Mouse (Mus musculus) CH12.LX (cell line): Measurements from ENCODE around the gene Dcst1. TPM values are rescaled to one million over a fixed set of nuclear protein-coding genes. Genes with fewer than 3 reads are reported as not detected.

Source experiments
- DNase-seq: peaks from one replicate; pipeline ENCODE4 v3.0.0-alpha.2; 2013; ENCODE audit errors: extremely low read depth
- H3K27ac ChIP-seq: 2 replicates; pipeline ENCODE4 v1.5.1; 2012; ENCODE audit warnings: low read depth, mild to moderate bottlenecking, control low read depth, moderate library complexity; ENCODE audit not compliant: insufficient read depth
- H3K27me3 ChIP-seq: replicated peaks from 2 replicates; pipeline ENCODE3; 2012; ENCODE audit warnings: inconsistent platforms
- H3K36me3 ChIP-seq, 2 experiments: replicated peaks in 1 of 2; 2 replicates each; pipeline versions ENCODE3 to v1.6.1; 2012; ENCODE audit warnings: inconsistent platforms in 1 of 2, low read length in 1 of 2, mild to moderate bottlenecking in 1 of 2, mixed read lengths in 1 of 2, moderate library complexity in 1 of 2; ENCODE audit not compliant: control insufficient read depth in 1 of 2, insufficient read depth in 1 of 2
- H3K4me1 ChIP-seq, 2 experiments: 2 replicates each; pipeline ENCODE4 v1.6.1; 2012; ENCODE audit warnings: inconsistent platforms in 1 of 2, moderate library complexity in 1 of 2; ENCODE audit not compliant: insufficient read depth in 2 of 2, control insufficient read depth in 1 of 2
- H3K4me2 ChIP-seq: 2 replicates; pipeline ENCODE4 v1.6.1; 2012; ENCODE audit warnings: low read depth, mild to moderate bottlenecking, control low read depth; ENCODE audit not compliant: poor library complexity, insufficient read depth, severe bottlenecking
- H3K4me3 ChIP-seq, 3 experiments: fragments of 150-350 bp in 1 of 3; sonication (generic) in 1 of 3; replicated peaks in 1 of 3; 2 replicates each; pipeline versions ENCODE3 to v1.5.1; 2011 to 2012; ENCODE audit warnings: low read depth in 2 of 3, low read length in 2 of 3, mild to moderate bottlenecking in 2 of 3, moderate library complexity in 2 of 3, control low read depth in 1 of 3, improper control_type of control experiment in 1 of 3, inconsistent platforms in 1 of 3, mixed read lengths in 1 of 3; ENCODE audit not compliant: poor library complexity in 1 of 3
- H3K79me2 ChIP-seq: replicated peaks from 2 replicates; pipeline ENCODE4 v1.6.1; 2012; ENCODE audit warnings: mild to moderate bottlenecking, moderate library complexity; ENCODE audit not compliant: control insufficient read depth, poor library complexity, insufficient read depth, severe bottlenecking; ENCODE audit errors: extremely low read depth
- H3K9ac ChIP-seq: 2 replicates; pipeline ENCODE4 v1.6.1; 2012; ENCODE audit warnings: low read depth, mild to moderate bottlenecking, control low read depth, moderate library complexity; ENCODE audit not compliant: insufficient read depth
- H3K9me3 ChIP-seq: replicated peaks from 2 replicates; pipeline ENCODE3; 2012; ENCODE audit warnings: low read length, inconsistent platforms, mixed read lengths
- BHLHE40 ChIP-seq: IDR thresholded peaks from 2 replicates; pipeline ENCODE4 v1.6.1; 2011; ENCODE audit warnings: mild to moderate bottlenecking, low read depth, low read length, improper control_type of control experiment
- CHD1 ChIP-seq: IDR thresholded peaks from 2 replicates; pipeline ENCODE4 v1.6.1; 2012; ENCODE audit warnings: low read depth, low read length, improper control_type of control experiment, inconsistent platforms
- CHD2 ChIP-seq: IDR thresholded peaks from 2 replicates; pipeline ENCODE4 v1.6.1; 2011; ENCODE audit warnings: low read length, improper control_type of control experiment
- CTCF ChIP-seq, 2 experiments: IDR thresholded peaks in 1 of 2; conservative IDR thresholded peaks in 1 of 2; 2 replicates each; pipeline ENCODE4 v1.5.1; 2011 to 2012; ENCODE audit warnings: low read depth in 2 of 2, low read length in 2 of 2, improper control_type of control experiment in 1 of 2, inconsistent platforms in 1 of 2, mild to moderate bottlenecking in 1 of 2, moderate library complexity in 1 of 2
- E2F4 ChIP-seq: IDR thresholded peaks from 2 replicates; pipeline ENCODE4 v1.6.1; 2011; ENCODE audit warnings: low read depth, low read length, improper control_type of control experiment; ENCODE audit not compliant: insufficient replicate concordance
- ELF1 ChIP-seq: IDR thresholded peaks from 2 replicates; pipeline ENCODE4 v1.6.1; 2014; ENCODE audit warnings: low read depth, mild to moderate bottlenecking, inconsistent platforms, low read length, improper control_type of control experiment
- EP300 ChIP-seq: IDR thresholded peaks from 2 replicates; pipeline ENCODE4 v1.6.1; 2011; ENCODE audit warnings: low read length, improper control_type of control experiment
- ETS1 ChIP-seq: conservative IDR thresholded peaks from 2 replicates; pipeline ENCODE4 v1.6.1; 2012; ENCODE audit warnings: low read depth, mild to moderate bottlenecking, inconsistent platforms, low read length, improper control_type of control experiment, moderate library complexity
- GABPA ChIP-seq: IDR thresholded peaks from 2 replicates; pipeline ENCODE4 v1.6.1; 2012; ENCODE audit warnings: low read depth, low read length, improper control_type of control experiment, inconsistent platforms; ENCODE audit not compliant: insufficient replicate concordance
- HCFC1 ChIP-seq: IDR thresholded peaks from 2 replicates; pipeline ENCODE4 v1.6.1; 2012; ENCODE audit warnings: low read depth, mild to moderate bottlenecking, inconsistent platforms, low read length, improper control_type of control experiment
- IRF4 ChIP-seq: IDR thresholded peaks from 2 replicates; pipeline ENCODE4 v1.6.1; 2014; ENCODE audit warnings: low read depth, mild to moderate bottlenecking, inconsistent platforms, low read length, improper control_type of control experiment
- JUN ChIP-seq: IDR thresholded peaks from 2 replicates; pipeline ENCODE4 v1.6.1; 2011; ENCODE audit warnings: low read depth, mild to moderate bottlenecking, low read length, improper control_type of control experiment, moderate library complexity; ENCODE audit not compliant: insufficient read depth
- JUND ChIP-seq: conservative IDR thresholded peaks from 2 replicates; pipeline ENCODE4 v1.6.1; 2011; ENCODE audit warnings: low read depth, low read length, improper control_type of control experiment
- KAT2A ChIP-seq: IDR thresholded peaks from 2 replicates; pipeline ENCODE4 v1.6.1; 2012; ENCODE audit warnings: low read length, improper control_type of control experiment, inconsistent platforms; ENCODE audit not compliant: insufficient replicate concordance
- MAFK ChIP-seq: IDR thresholded peaks from 2 replicates; pipeline ENCODE4 v1.6.1; 2011; ENCODE audit warnings: low read length, improper control_type of control experiment; ENCODE audit not compliant: insufficient replicate concordance
- MAX ChIP-seq: IDR thresholded peaks from 2 replicates; pipeline ENCODE4 v1.6.1; 2011; ENCODE audit warnings: low read length, improper control_type of control experiment
- MAZ ChIP-seq: IDR thresholded peaks from 2 replicates; pipeline ENCODE4 v1.6.1; 2012; ENCODE audit warnings: low read depth, mild to moderate bottlenecking, inconsistent platforms, low read length, improper control_type of control experiment, moderate library complexity
- MEF2A ChIP-seq: IDR thresholded peaks from 2 replicates; pipeline ENCODE4 v1.6.1; 2014; ENCODE audit warnings: low read depth, mild to moderate bottlenecking, inconsistent platforms, low read length, improper control_type of control experiment, borderline replicate concordance
- MXI1 ChIP-seq: IDR thresholded peaks from 2 replicates; pipeline ENCODE4 v1.6.1; 2011; ENCODE audit warnings: mild to moderate bottlenecking, low read depth, low read length, improper control_type of control experiment
- MYC ChIP-seq: IDR thresholded peaks from 2 replicates; pipeline ENCODE4 v1.6.1; 2011; ENCODE audit warnings: low read depth, mild to moderate bottlenecking, improper control_type of control experiment, low read length
- NELFE ChIP-seq: IDR thresholded peaks from 2 replicates; pipeline ENCODE4 v1.6.1; 2011; ENCODE audit warnings: low read depth, low read length, improper control_type of control experiment
- NRF1 ChIP-seq: IDR thresholded peaks from 2 replicates; pipeline ENCODE4 v1.6.1; 2014; ENCODE audit warnings: low read depth, mild to moderate bottlenecking, inconsistent platforms, low read length, improper control_type of control experiment, moderate library complexity
- PAX5 ChIP-seq: IDR thresholded peaks from 2 replicates; pipeline ENCODE4 v1.6.1; 2012; ENCODE audit warnings: low read length, inconsistent platforms, mixed read lengths
- POLR2A ChIP-seq: IDR thresholded peaks from 2 replicates; pipeline ENCODE4 v1.6.1; 2011; ENCODE audit warnings: low read depth, mild to moderate bottlenecking, improper control_type of control experiment, low read length
- POLR2AphosphoS2 ChIP-seq: IDR thresholded peaks from 2 replicates; pipeline ENCODE4 v1.6.1; 2011; ENCODE audit warnings: low read depth, low read length, improper control_type of control experiment
- RAD21 ChIP-seq: IDR thresholded peaks from 2 replicates; pipeline ENCODE4 v1.6.1; 2011; ENCODE audit warnings: low read depth, mild to moderate bottlenecking, low read length, improper control_type of control experiment, moderate library complexity
- RCOR1 ChIP-seq: conservative IDR thresholded peaks from 2 replicates; pipeline ENCODE4 v1.6.1; 2012; ENCODE audit warnings: low read depth, mild to moderate bottlenecking, inconsistent platforms, low read length, improper control_type of control experiment
- SIN3A ChIP-seq: IDR thresholded peaks from 2 replicates; pipeline ENCODE4 v1.6.1; 2012; ENCODE audit warnings: low read length, improper control_type of control experiment, inconsistent platforms
- SMC3 ChIP-seq: IDR thresholded peaks from 2 replicates; pipeline ENCODE4 v1.6.1; 2011; ENCODE audit warnings: low read depth, low read length, improper control_type of control experiment
- TBP ChIP-seq: conservative IDR thresholded peaks from 2 replicates; pipeline ENCODE4 v1.6.1; 2011; ENCODE audit warnings: low read depth, low read length, improper control_type of control experiment
- TCF12 ChIP-seq: IDR thresholded peaks from 2 replicates; pipeline ENCODE4 v1.6.1; 2014; ENCODE audit warnings: low read depth, mild to moderate bottlenecking, inconsistent platforms, low read length, improper control_type of control experiment
- UBTF ChIP-seq: IDR thresholded peaks from 2 replicates; pipeline ENCODE4 v1.6.1; 2012; ENCODE audit warnings: low read depth, mild to moderate bottlenecking, inconsistent platforms, low read length, improper control_type of control experiment, moderate library complexity
- USF1 ChIP-seq: IDR thresholded peaks from 2 replicates; pipeline ENCODE4 v1.6.1; 2014; ENCODE audit warnings: low read depth, mild to moderate bottlenecking, inconsistent platforms, low read length, improper control_type of control experiment
- USF2 ChIP-seq: conservative IDR thresholded peaks from 2 replicates; pipeline ENCODE4 v1.6.1; 2011; ENCODE audit warnings: low read depth, low read length, improper control_type of control experiment
- ZC3H11A ChIP-seq: IDR thresholded peaks from 2 replicates; pipeline ENCODE4 v1.6.1; 2012; ENCODE audit warnings: low read depth, mild to moderate bottlenecking, inconsistent platforms, low read length, improper control_type of control experiment
- ZKSCAN1 ChIP-seq: IDR thresholded peaks from 2 replicates; pipeline ENCODE4 v1.6.1; 2012; ENCODE audit warnings: low read depth, inconsistent platforms, low read length, improper control_type of control experiment, borderline replicate concordance
- ZMIZ1 ChIP-seq: IDR thresholded peaks from 2 replicates; pipeline ENCODE4 v1.6.1; 2012; ENCODE audit warnings: low read depth, mild to moderate bottlenecking, inconsistent platforms, low read length, improper control_type of control experiment
- ZNF384 ChIP-seq: IDR thresholded peaks from 2 replicates; pipeline ENCODE4 v1.6.1; 2012; ENCODE audit warnings: low read depth, low read length, improper control_type of control experiment, inconsistent platforms
- dilution Hi-C: fragments of 300-500 bp; cut with MboI; formaldehyde crosslinking; loops from 2 replicates; pipeline ENCODE4 v1.14.3; 2020; ENCODE audit warnings: low sequenced_read_pairs; ENCODE audit not compliant: extremely low pct_unique_long_range_greater_than_20kb, extremely low pct_ligation_motif_present
- in situ Hi-C: fragments of 300-500 bp; cut with MboI; formaldehyde crosslinking; loops from 3 replicates; pipeline ENCODE4 v1.14.3; 2019; ENCODE audit warnings: low sequenced_read_pairs, low pct_ligation_motif_present, low pct_unique_long_range_greater_than_20kb, mixed read lengths
- polyA plus RNA-seq: library from polyadenylated mRNA; unstranded; fragments of >175 nt; gene quantifications from 2 replicates; pipeline ENCODE4 v1.2.1, GENCODE M21; 2012; ENCODE audit warnings: low read depth; ENCODE audit not compliant: insufficient read length
- total RNA-seq, 2 experiments: library from RNA; depleted of rRNA; stranded (reverse); fragments of 300-350 nt in 1 of 2; fragments of >200 nt in 1 of 2; gene quantifications; 2 replicates each; pipeline ENCODE4 v1.2.3; 2012 to 2014

Dcst1 gene
- total and polyA plus RNA-seq, 3 experiments = 0.04 to 0.10 TPM; not detected in 1

DNA sequence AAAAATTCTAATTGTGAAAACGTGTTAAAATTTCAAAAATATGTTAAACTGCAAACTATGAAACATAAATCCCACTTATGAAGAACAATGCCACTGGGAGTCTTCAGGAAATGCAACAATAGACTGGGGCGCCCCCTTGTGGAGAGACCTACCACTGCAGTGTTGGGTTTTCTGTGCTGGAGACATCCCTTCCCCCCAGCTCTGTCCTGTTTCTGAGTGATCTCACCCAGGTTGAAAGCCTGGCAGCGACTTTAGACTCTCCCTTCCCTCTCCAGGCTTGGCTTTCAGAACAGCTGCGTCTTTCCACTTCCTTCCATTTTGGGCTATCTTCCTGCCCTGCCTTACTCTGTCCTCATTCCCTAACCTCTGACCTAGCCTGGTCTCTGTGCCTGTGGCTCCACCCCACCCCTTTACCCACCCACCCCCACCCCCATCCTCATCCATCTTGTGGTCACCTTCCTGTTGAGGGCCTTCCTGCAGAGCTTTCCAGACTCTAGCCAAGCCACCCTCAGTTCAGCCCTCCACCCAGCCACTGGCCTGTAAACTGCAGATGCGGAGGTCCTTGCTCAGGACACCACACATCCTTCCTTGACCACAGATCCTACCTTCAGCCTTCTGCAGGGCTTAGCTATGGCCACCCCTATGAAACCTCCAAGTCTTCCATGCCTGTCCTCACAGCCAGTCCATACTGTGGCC is 10.1 kb downstream of the Dcst1 start:
- DNase-seq = peak; percentile 86
- Histone ChIP-seq H3K9ac (no peak overlapping the region), H3K27ac (no peak overlapping the region), H3K9me3 (no peaks in the 10 kb centered on the region), H3K4me3 (no peak overlapping the region), H3K79me2 (no peaks in the 10 kb centered on the region), H3K4me1 (peaks cover 12 to 29% of the 10 kb centered on the region in 2 experiments), H3K36me3 (peaks cover 0 to 4% of the 10 kb centered on the region in 2 experiments), H3K4me2 (no peak overlapping the region), H3K27me3 (peaks cover 18% of the 10 kb centered on the region)
- TF ChIP-seq ELF1 = peak; percentile 28; the same call in 1 of the 2 replicates
- no peak for TF ChIP-seq UBTF
- no peak for TF ChIP-seq TCF12
- no peak for TF ChIP-seq RCOR1
- no peak for TF ChIP-seq MAFK
- no peak for TF ChIP-seq MYC
- no peak for TF ChIP-seq JUND
- no peak for TF ChIP-seq BHLHE40
- peak; percentile 77 for TF ChIP-seq SMC3
- TF ChIP-seq MEF2A = 0 out of 2 replicates have a peak, but pooled peaks have one; percentile 18
- TF ChIP-seq ZC3H11A = no peak
- no peak for TF ChIP-seq ZMIZ1
- TF ChIP-seq EP300 = no peak
- TF ChIP-seq JUN = peak; percentile 23; the same call in 1 of the 2 replicates
- TF ChIP-seq GABPA = no peak
- TF ChIP-seq CHD1 = no peak
- no peak for TF ChIP-seq USF1
- TF ChIP-seq RAD21 = peak; percentile 64
- no peak for TF ChIP-seq HCFC1
- TF ChIP-seq ZNF384 = no peak
- no peak for TF ChIP-seq PAX5
- no peak for TF ChIP-seq POLR2AphosphoS2
- TF ChIP-seq SIN3A = no peak
- no peak for TF ChIP-seq USF2
- TF ChIP-seq CHD2 = peak; percentile 76
- TF ChIP-seq KAT2A = no peak
- no peak; the same call in 1 of the 2 replicates for TF ChIP-seq NRF1
- no peak for TF ChIP-seq NELFE
- no peak for TF ChIP-seq ZKSCAN1
- no peak for TF ChIP-seq MAX
- no peak; the same call in 1 of the 2 replicates for TF ChIP-seq IRF4
- TF ChIP-seq ETS1 = no peak
- no peak for TF ChIP-seq MXI1
- no peak for TF ChIP-seq POLR2A
- no peak for TF ChIP-seq E2F4
- TF ChIP-seq TBP = no peak
- TF ChIP-seq MAZ = no peak
- TF ChIP-seq CTCF (conservative IDR thresholded peaks at IDR 0.05 in 1 of 2, IDR thresholded peaks at IDR 0.05 in 1 of 2; ENCODE audit: low read depth in 2 of 2, low read length in 2 of 2) = peak; percentile 85 to 91; a peak in 3 of 4 replicates
- dilution Hi-C loops = no loop called here
- in situ Hi-C loops = no loop called here
